Mouse (Mus musculus) adrenal gland, adult 2 months (tissue): ENCODE measurements around the gene Lrrc3. TPM values are rescaled to one million over a fixed set of nuclear protein-coding genes. Genes with fewer than 3 reads are reported as not detected.
A peak's percentile ranks its signal among the peaks of the same experiment; 100 is the strongest.
"Not testable (repeated sequence)": the region's sequence is repeated elsewhere in the genome, so short reads cannot be mapped to it uniquely, and the experiment has no call there.

Source experiments
- DNase-seq: peaks from one replicate; pipeline ENCODE4 v3.0.0; 2021
- long read RNA-seq: library from polyadenylated mRNA; stranded (forward); transcript quantifications from one replicate; pipeline ENCODE4 v2.0.0, GENCODE M21; 2021
- polyA plus RNA-seq: library from polyadenylated mRNA; depleted of rRNA; stranded (reverse); fragments of >200 nt; gene quantifications from 2 replicates; pipeline ENCODE4 v1.2.3, GENCODE M21; 2012; rRNA removed
- total RNA-seq, 2 experiments: library from RNA; stranded (reverse); gene quantifications; 2 replicates each; pipeline ENCODE4 v1.2.3; 2021

Lrrc3 gene
- total RNA-seq (1 to 10 TPM; 5.2 to 8.1 TPM), polyA plus RNA-seq (4.1 and 6.3 TPM in 2 replicates)
- long read RNA-seq: 0 reads

- DNase-seq: peak; percentile 77
Observed at GRCm38 (mm10) chr10:77902211-77902893, at the start of gene Lrrc3. Gene Lrrc3 (minus strand): TSS chr10:77902536.

- not testable (repeated sequence) for DNase-seq
Observed at GRCm38 (mm10) chr10:77950468-77950867, 48.1 kb upstream of the Lrrc3 start.

GRCm38 (mm10) chr10:77939685-77940084, 37.3 kb upstream of the Lrrc3 start:
- peak; percentile 21 for DNase-seq

- DNase-seq: no peak
Observed at GRCm38 (mm10) chr10:77927375-77927774, 25.0 kb upstream of the Lrrc3 start.

GRCm38 (mm10) chr10:77926140-77926539, 23.8 kb upstream of the Lrrc3 start:
- DNase-seq: peak; percentile 48

GRCm38 (mm10) chr10:77922681-77923080, 20.3 kb upstream of the Lrrc3 start:
- no peak for DNase-seq

- no peak for DNase-seq
Observed at GRCm38 (mm10) chr10:77921009-77921408, 18.7 kb upstream of the Lrrc3 start.

GRCm38 (mm10) chr10:77916636-77917335, 14.4 kb upstream of the Lrrc3 start:
- DNase-seq: peak; percentile 61

GRCm38 (mm10) chr10:77913292-77913691, 11.0 kb upstream of the Lrrc3 start:
- DNase-seq: no peak

- DNase-seq: peak; percentile 56
Observed at GRCm38 (mm10) chr10:77912605-77913004, 10.3 kb upstream of the Lrrc3 start.

GRCm38 (mm10) chr10:77902894-77903715, 769 bp upstream of the Lrrc3 start:
- peak; percentile 42 for DNase-seq

- DNase-seq: no peak
Observed at GRCm38 (mm10) chr10:77901871-77902210, 495 bp downstream of the Lrrc3 start.

GRCm38 (mm10) chr10:77900903-77901818, 1.2 kb downstream of the Lrrc3 start:
- DNase-seq: no peak

GRCm38 (mm10) chr10:77900126-77900525, 2.2 kb downstream of the Lrrc3 start:
- peak; percentile 9 for DNase-seq

GRCm38 (mm10) chr10:77895562-77895961, 6.8 kb downstream of the Lrrc3 start:
- no peak for DNase-seq

- no peak for DNase-seq
Observed at GRCm38 (mm10) chr10:77890987-77891565, 11.3 kb downstream of the Lrrc3 start.

GRCm38 (mm10) chr10:77886007-77886747, 16.2 kb downstream of the Lrrc3 start:
- DNase-seq: no peak

GRCm38 (mm10) chr10:77882553-77882952, 19.8 kb downstream of the Lrrc3 start:
- no peak for DNase-seq

- DNase-seq: no peak
Observed at GRCm38 (mm10) chr10:77880305-77880704, 22.0 kb downstream of the Lrrc3 start.

GRCm38 (mm10) chr10:77878985-77879384, 23.4 kb downstream of the Lrrc3 start:
- peak; percentile 42 for DNase-seq
